In genomic region chr9:85734821-85735220, GRCm38 (mm10) we compare ENCODE assay signal across 22 mouse cellular contexts. TPM values are rescaled to one million over a fixed set of nuclear protein-coding genes. Genes with fewer than 3 reads are reported as not detected.
A peak's percentile ranks its signal among the peaks of the same experiment; 100 is the strongest.
DNase-seq lines count a peak whose midpoint lies in the region; ATAC-seq and TF ChIP-seq lines count a peak whose summit lies in the region.
"Had no signal": no experiment of that assay in that cellular context is flagged by ENCODE, and none has a peak within 500 bp of the region (broad histone marks: within the 10 kb centered on the region; RNA-seq: fewer than 3 reads in every experiment).

No protein-coding gene starts in this region.

- peaks cover 5% of the 10 kb centered on the region; the same call in 1 of the 2 replicates for H3K4me1 ChIP-seq in liver, adult 2 months (ENCODE audit: control insufficient read depth, insufficient read depth, low read length)
- no peaks in the 10 kb centered on the region for H3K4me1 ChIP-seq in liver, embryonic 12.5 days
- no peaks in the 10 kb centered on the region for H3K4me1 ChIP-seq in lung, postnatal 0 days (ENCODE audit: insufficient read depth, low read depth, low read length)
- H3K4me1 ChIP-seq in stomach, postnatal 0 days (replicated peaks; ENCODE audit: control insufficient read depth, insufficient read depth): no peaks in the 10 kb centered on the region
- H3K4me1 ChIP-seq: embryonic facial prominence, embryonic 12.5 days; embryonic facial prominence, embryonic 15.5 days; hindbrain, embryonic 10.5 days; hindbrain, embryonic 13.5 days had no signal

- peaks cover 47% of the 10 kb centered on the region for H3K36me3 ChIP-seq in liver, adult 2 months (ENCODE audit: control insufficient read depth, insufficient read depth, low read length)
- H3K36me3 ChIP-seq in liver, embryonic 12.5 days: peaks cover 88% of the 10 kb centered on the region
- peaks cover 25% of the 10 kb centered on the region for H3K36me3 ChIP-seq in lung, postnatal 0 days (ENCODE audit: insufficient read depth, low read length)
- peaks cover 12% of the 10 kb centered on the region for H3K36me3 ChIP-seq in stomach, postnatal 0 days (ENCODE audit: control insufficient read depth, insufficient read depth, low read length)

- no peak for TF ChIP-seq POLR2A in liver, adult 2 months (IDR thresholded peaks at IDR 0.05; ENCODE audit: extremely low read depth, insufficient read depth, low read length)

- peak; percentile 21 for DNase-seq in liver, adult 2 months (ENCODE audit: extremely low read depth, low read depth, low spot score)
- DNase-seq in lung, postnatal 0 days (ENCODE audit: low spot score): peak; percentile 33
- no peak for DNase-seq in lung, postnatal 10 days
- peak; percentile 39 for DNase-seq in stomach, postnatal 0 days (ENCODE audit: low spot score)
- DNase-seq: adrenal gland, adult 2 months; adrenal gland, postnatal 14 days; cerebellum, adult 11 months; cerebellum, adult 2 months; cerebellum, adult 9-11 months; cerebellum, postnatal 25 days; forebrain, postnatal 0 days; gastrocnemius, adult 2 months; gastrocnemius, postnatal 14 days had no signal

- no peak for TF ChIP-seq CTCF in liver, adult 2 months (IDR thresholded peaks at IDR 0.05; ENCODE audit: low read depth, low read length)
- TF ChIP-seq CTCF in lung, postnatal 0 days (IDR thresholded peaks at IDR 0.05): no peak
- no peak for TF ChIP-seq CTCF in stomach, postnatal 0 days (IDR thresholded peaks at IDR 0.05; ENCODE audit: low read depth)

- no peaks in the 10 kb centered on the region for H3K27me3 ChIP-seq in liver, adult 2 months (ENCODE audit: control insufficient read depth, insufficient read depth, low read length)
- no peaks in the 10 kb centered on the region for H3K27me3 ChIP-seq in liver, embryonic 12.5 days (replicated peaks)
- H3K27me3 ChIP-seq in lung, postnatal 0 days (replicated peaks; ENCODE audit: insufficient read depth, low read length): no peaks in the 10 kb centered on the region
- no peaks in the 10 kb centered on the region for H3K27me3 ChIP-seq in stomach, postnatal 0 days (ENCODE audit: control insufficient read depth, insufficient read depth, low read length)
- H3K27me3 ChIP-seq: embryonic facial prominence, embryonic 12.5 days; embryonic facial prominence, embryonic 15.5 days; hindbrain, embryonic 13.5 days had no signal

- H3K9me3 ChIP-seq in liver, embryonic 12.5 days (replicated peaks): no peaks in the 10 kb centered on the region
- H3K9me3 ChIP-seq in lung, postnatal 0 days (ENCODE audit: low read length): no peaks in the 10 kb centered on the region
- H3K9me3 ChIP-seq in stomach, postnatal 0 days (ENCODE audit: control insufficient read depth, low read length): no peaks in the 10 kb centered on the region
- H3K9me3 ChIP-seq: embryonic facial prominence, embryonic 12.5 days; embryonic facial prominence, embryonic 15.5 days; hindbrain, embryonic 10.5 days; hindbrain, embryonic 13.5 days had no signal

- no peaks in the 10 kb centered on the region; the same call in 1 of the 2 replicates for H3K79me2 ChIP-seq in liver, adult 2 months (ENCODE audit: control insufficient read depth, insufficient read depth, low read length)

- WGBS in liver, adult 2 months: 23% methylated on average over 4 of the region's 4 CpGs
- WGBS in liver, embryonic 12.5 days (ENCODE audit: insufficient replicate concordance): 89% methylated on average over 4 of the region's 4 CpGs
- 47% methylated on average over 4 of the region's 4 CpGs for WGBS in lung, postnatal 0 days
- WGBS in stomach, postnatal 0 days: 54% methylated on average over 4 of the region's 4 CpGs

- no peak overlapping the region for H3K27ac ChIP-seq in liver, adult 2 months (replicated peaks; ENCODE audit: insufficient read depth, low read depth, low read length)
- H3K27ac ChIP-seq in liver, embryonic 12.5 days: no peak overlapping the region
- no peak overlapping the region for H3K27ac ChIP-seq in lung, postnatal 0 days (ENCODE audit: low read length)
- no peak overlapping the region for H3K27ac ChIP-seq in stomach, postnatal 0 days (replicated peaks)
- H3K27ac ChIP-seq: embryonic facial prominence, embryonic 12.5 days; embryonic facial prominence, embryonic 15.5 days; gastrocnemius, adult 2 months; hindbrain, embryonic 10.5 days; hindbrain, embryonic 13.5 days had no signal

- no peak for TF ChIP-seq EP300 in lung, postnatal 0 days (IDR thresholded peaks at IDR 0.05)
- TF ChIP-seq EP300 in stomach, postnatal 0 days (optimal IDR thresholded peaks at IDR 0.05): no peak

- no peak overlapping the region for H3K9ac ChIP-seq in liver, adult 2 months (ENCODE audit: low read depth, low read length)
- H3K9ac ChIP-seq in liver, embryonic 12.5 days: no peak overlapping the region
- H3K9ac ChIP-seq in lung, postnatal 0 days (replicated peaks; ENCODE audit: low read depth): no peak overlapping the region
- no peak overlapping the region for H3K9ac ChIP-seq in stomach, postnatal 0 days (ENCODE audit: low read length)
- H3K9ac ChIP-seq: embryonic facial prominence, embryonic 12.5 days; embryonic facial prominence, embryonic 15.5 days; forebrain, postnatal 0 days; hindbrain, embryonic 13.5 days had no signal

- H3K4me3 ChIP-seq in liver, adult 2 months (ENCODE audit: insufficient read depth, low read depth, low read length): no peak overlapping the region
- no peak overlapping the region for H3K4me3 ChIP-seq in liver, embryonic 12.5 days
- H3K4me3 ChIP-seq in lung, postnatal 0 days (ENCODE audit: low read depth, low read length): no peak overlapping the region
- H3K4me3 ChIP-seq in stomach, postnatal 0 days (ENCODE audit: low read depth, low read length): no peak overlapping the region
- H3K4me3 ChIP-seq: embryonic facial prominence, embryonic 12.5 days; embryonic facial prominence, embryonic 15.5 days; gastrocnemius, adult 2 months; hindbrain, embryonic 10.5 days; hindbrain, embryonic 13.5 days had no signal

- H3K4me2 ChIP-seq in liver, embryonic 12.5 days: no peak overlapping the region
- no peak overlapping the region for H3K4me2 ChIP-seq in lung, postnatal 0 days (replicated peaks; ENCODE audit: low read depth, low read length)
- no peak overlapping the region for H3K4me2 ChIP-seq in stomach, postnatal 0 days (replicated peaks; ENCODE audit: low read depth)
- H3K4me2 ChIP-seq: embryonic facial prominence, embryonic 12.5 days; embryonic facial prominence, embryonic 15.5 days; heart, embryonic 11.5 days; hindbrain, embryonic 13.5 days had no signal

- no peak for ATAC-seq in liver, embryonic 12.5 days
- ATAC-seq in lung, postnatal 0 days: no peak
- ATAC-seq in stomach, postnatal 0 days (ENCODE audit: low FRiP score, low TSS enrichment): peak; percentile 35; the same call in 1 of the 2 replicates
- ATAC-seq in megakaryocyte, adult 5-6 weeks (ENCODE audit: poor library complexity, severe bottlenecking): no peak
- ATAC-seq: CD4-positive, CD25-positive, alpha-beta regulatory T cell, adult 4 months; forebrain, embryonic 14.5 days; forebrain, postnatal 0 days had no signal

RNA-seq across cellular contexts. Expression of gene Ibtk, which starts 14.3 kb away (rescaled TPM):
- total RNA-seq in liver, adult 2 months (2014; rRNA removed): 27.2 and 32.5 TPM in 2 replicates
- polyA plus RNA-seq in liver, adult 2 months (2012; rRNA removed): 5.1 and 5.2 TPM in 2 replicates
- 27.3 and 28.8 TPM in 2 replicates for polyA plus RNA-seq in liver, embryonic 12.5 days (2016; fragmentation: Nextera tagmentation; extraction: Ambion mirVana)
- polyA plus RNA-seq in lung, postnatal 0 days (2015; fragmentation: Nextera tagmentation; extraction: Ambion mirVana): 12.0 and 15.4 TPM in 2 replicates
- polyA plus RNA-seq in stomach, postnatal 0 days (2015; fragmentation: Nextera tagmentation; extraction: Ambion mirVana): 18.0 and 19.7 TPM in 2 replicates
- total RNA-seq in megakaryocyte, adult 5-6 weeks (2015): 38.2 and 46.3 TPM in 2 replicates
- 93.1 and 99.6 TPM in 2 replicates for total RNA-seq in megakaryocyte, adult 5-6 weeks (2017)
